Mouse (Mus musculus): ENCODE data around the gene Lamp2. TPM values are rescaled to one million over a fixed set of nuclear protein-coding genes. Genes with fewer than 3 reads are reported as not detected.

The Lamp2 gene
- polyA plus RNA-seq (2017; shearing (Covaris generic)), result 10 to 100 TPM; 59.0 to 90.9 TPM

DNA sequence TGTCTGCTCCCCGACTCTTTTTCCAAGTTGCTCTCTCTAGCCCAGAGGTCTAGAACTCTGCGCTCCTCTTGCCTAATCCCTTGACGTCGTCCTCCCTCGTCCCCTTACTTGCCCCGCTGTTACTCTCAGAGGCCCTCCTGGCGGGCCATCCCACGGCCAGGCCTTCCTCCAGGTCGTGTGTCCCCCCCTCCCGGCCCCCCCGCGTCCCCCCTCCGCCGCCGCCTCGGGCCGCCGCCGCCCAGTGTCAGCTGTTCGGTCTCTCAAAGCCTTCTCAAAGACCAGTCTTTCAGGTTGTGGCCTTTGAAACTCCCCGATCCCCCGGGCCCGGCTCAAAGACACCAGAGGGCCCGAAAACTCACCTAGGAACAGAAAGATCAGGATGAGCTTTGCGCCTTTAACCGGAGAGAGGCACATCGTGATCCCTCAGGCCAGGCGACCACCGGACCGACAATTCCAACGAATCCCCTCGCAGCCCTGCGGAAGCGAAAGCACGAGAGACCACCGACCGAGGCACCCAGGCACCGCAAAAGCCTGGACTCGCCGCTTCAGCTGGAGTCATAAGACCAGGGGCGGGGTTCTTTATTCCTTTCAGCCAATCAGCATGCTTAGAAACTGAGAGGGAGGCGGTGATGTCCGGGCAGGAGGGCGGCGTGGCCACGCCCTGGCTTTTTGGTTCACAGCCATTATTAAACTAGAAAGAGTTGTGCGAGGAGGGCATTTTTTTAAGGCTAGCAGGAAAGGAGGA lies at the start of gene Lamp2:
Lamp2 (minus strand) TSS at position 565 of the 745 bp plus-strand sequence.

Other genes starting within 250 kb of the Lamp2 start
- 1 to 10 TPM in 1 of 2 experiments, under 1 TPM in 1; 0.36 to 1.6 TPM for gene Tmem255a, start 204.0 kb downstream of the Lamp2 start, polyA plus RNA-seq (2017; shearing (Covaris generic))
- not detected for gene Atp1b4, start 140.3 kb downstream of the Lamp2 start, polyA plus RNA-seq (2017; shearing (Covaris generic))
- 10 to 100 TPM; 27.1 to 28.5 TPM for gene Cul4b, start 119.7 kb upstream of the Lamp2 start, polyA plus RNA-seq (2017; shearing (Covaris generic))
- 100 to 1,000 TPM; 150 to 165 TPM for gene Mcts1, start 144.1 kb upstream of the Lamp2 start, polyA plus RNA-seq (2017; shearing (Covaris generic))
- gene C1galt1c1, start 178.6 kb upstream of the Lamp2 start, polyA plus RNA-seq (2017; shearing (Covaris generic)), result 10 to 100 TPM; 24.6 to 27.2 TPM

All from activated CD4-positive, CD25-positive, alpha-beta regulatory T cell (primary cell).